Mouse (Mus musculus) G1E (cell line): ENCODE results near the gene Map4k2.

Source experiments
- CTCF ChIP-seq: IDR thresholded peaks from 2 replicates; pipeline ENCODE4 v1.5.1; 2012; ENCODE audit warnings: low read depth, low read length, inconsistent platforms, mixed read lengths
- GATA1 ChIP-seq: IDR thresholded peaks from 2 replicates; pipeline ENCODE4 v1.6.1; 2012; ENCODE audit warnings: borderline replicate concordance, low read length, inconsistent platforms, mixed read lengths
- POLR2AphosphoS5 ChIP-seq: IDR thresholded peaks from 2 replicates; pipeline ENCODE4 v1.6.1; 2012; ENCODE audit warnings: low read depth, low read length, inconsistent platforms; ENCODE audit not compliant: insufficient replicate concordance
- TAL1 ChIP-seq: conservative IDR thresholded peaks from 2 replicates; pipeline ENCODE4 v1.6.1; 2012; ENCODE audit warnings: low read depth, low read length, inconsistent platforms, mixed read lengths

GRCm38 (mm10) chr19:6333761-6334595 is 7.0 kb upstream of the Map4k2 start:
- TF ChIP-seq CTCF (no peak), GATA1 (no peak), POLR2AphosphoS5 (no peak), TAL1 (no peak)
